10 mouse cellular contexts compared by ENCODE assay signal in the genomic region with DNA sequence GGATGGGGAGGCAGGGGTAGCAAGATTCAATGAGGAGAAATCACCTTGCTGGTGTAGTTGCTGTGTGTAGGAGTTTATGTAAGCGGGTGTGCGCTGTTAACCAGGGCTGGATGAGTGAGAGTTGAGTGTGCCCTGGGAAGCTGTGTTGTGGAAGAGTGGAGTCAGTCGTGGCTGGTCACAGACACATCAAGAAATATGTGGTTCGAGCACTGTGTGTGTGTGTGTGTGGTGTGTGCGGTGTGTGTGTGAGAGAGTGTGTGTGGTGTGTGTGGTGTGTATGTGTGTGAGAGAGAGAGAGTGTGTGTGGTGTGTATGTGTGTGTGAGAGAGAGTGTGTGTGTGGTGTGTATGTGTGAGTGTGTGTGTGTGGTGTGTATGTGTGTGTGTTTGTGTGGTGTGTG. TPM values are rescaled to one million over a fixed set of nuclear protein-coding genes. Genes with fewer than 3 reads are reported as not detected.
A peak's percentile ranks its signal among the peaks of the same experiment; 100 is the strongest.
DNase-seq lines count a peak whose midpoint lies in the region; ATAC-seq and TF ChIP-seq lines count a peak whose summit lies in the region.
"Had no signal": no experiment of that assay in that cellular context is flagged by ENCODE, and none has a peak within 500 bp of the region (broad histone marks: within the 10 kb centered on the region; RNA-seq: fewer than 3 reads in every experiment).

No protein-coding gene starts in this region.

- H3K9ac ChIP-seq in heart, embryonic 12.5 days: peak overlapping the region; percentile 42; the same call in 1 of the 2 replicates
- no peak overlapping the region for H3K9ac ChIP-seq in MEL (ENCODE audit: control insufficient read depth, low read depth, low read length, poor library complexity, severe bottlenecking)
- peak overlapping the region; percentile 19; the same call in 1 of the 2 replicates for H3K9ac ChIP-seq in forebrain, embryonic 16.5 days (replicated peaks; ENCODE audit: low read depth, low read length)
- no peak overlapping the region for H3K9ac ChIP-seq in liver, embryonic 13.5 days
- H3K9ac ChIP-seq: liver, embryonic 14.5 days had no signal

- 0 out of 2 replicates have a peak, but pooled peaks cover 4% of the 10 kb centered on the region for H3K36me3 ChIP-seq in heart, embryonic 12.5 days
- no peaks in the 10 kb centered on the region for H3K36me3 ChIP-seq in MEL (ENCODE audit: control insufficient read depth in 1 of 2, insufficient read depth in 2 of 2, low read length in 2 of 2)
- H3K36me3 ChIP-seq in forebrain, embryonic 16.5 days (ENCODE audit: control insufficient read depth, insufficient read depth): no peaks in the 10 kb centered on the region
- H3K36me3 ChIP-seq in liver, embryonic 13.5 days: no peaks in the 10 kb centered on the region

- DNase-seq in heart, adult 9 months (ENCODE audit: low spot score in 2 of 2): no peak
- no peak for DNase-seq in MEL (ENCODE audit: low read depth, low spot score)
- DNase-seq in liver, embryonic 13.5 days: no peak
- no peak for DNase-seq in thymus, postnatal 0 days (ENCODE audit: low spot score)
- no peak for DNase-seq in layer of hippocampus, postnatal 14 days (ENCODE audit: low spot score in 2 of 2)
- DNase-seq in frontal cortex, postnatal 10 days (ENCODE audit: low spot score in 2 of 2): no peak
- DNase-seq: cerebellum, adult 9-10 months had no signal

- no peak for TF ChIP-seq RAD21 in MEL (IDR thresholded peaks at IDR 0.05; ENCODE audit: low read depth, low read length)

- no peak for TF ChIP-seq CTCF in MEL (IDR thresholded peaks at IDR 0.05 in 2 of 3, conservative IDR thresholded peaks at IDR 0.05 in 1 of 3; ENCODE audit: control insufficient read depth in 1 of 3, insufficient read depth in 1 of 3, low read depth in 2 of 3, low read length in 3 of 3, poor library complexity in 1 of 3, severe bottlenecking in 1 of 3)

- WGBS in heart, embryonic 12.5 days: 57% methylated on average over 5 of the region's 5 CpGs
- WGBS in forebrain, embryonic 16.5 days: 67% methylated on average over 5 of the region's 5 CpGs
- 52% methylated on average over 5 of the region's 5 CpGs for WGBS in liver, embryonic 13.5 days (ENCODE audit: insufficient replicate concordance)

- no peaks in the 10 kb centered on the region for H3K9me3 ChIP-seq in heart, embryonic 12.5 days (replicated peaks)
- H3K9me3 ChIP-seq in MEL (replicated peaks; ENCODE audit: insufficient read depth, low read length): no peaks in the 10 kb centered on the region
- no peaks in the 10 kb centered on the region for H3K9me3 ChIP-seq in forebrain, embryonic 16.5 days (ENCODE audit: control insufficient read depth, low read length)
- H3K9me3 ChIP-seq in liver, embryonic 13.5 days (replicated peaks): no peaks in the 10 kb centered on the region

- H3K27me3 ChIP-seq in heart, embryonic 12.5 days (replicated peaks): peaks cover 47% of the 10 kb centered on the region
- peaks cover 4 to 6% of the 10 kb centered on the region in 2 experiments for H3K27me3 ChIP-seq in MEL (ENCODE audit: control insufficient read depth in 1 of 2, insufficient read depth in 2 of 2, low read length in 2 of 2)
- H3K27me3 ChIP-seq in forebrain, embryonic 16.5 days (replicated peaks; ENCODE audit: control insufficient read depth, insufficient read depth, low read length): peaks cover 9% of the 10 kb centered on the region
- peaks cover 70% of the 10 kb centered on the region for H3K27me3 ChIP-seq in liver, embryonic 13.5 days

- H3K4me2 ChIP-seq in heart, embryonic 12.5 days: peak overlapping the region; percentile 76
- peak overlapping the region; percentile 63 for H3K4me2 ChIP-seq in forebrain, embryonic 16.5 days (ENCODE audit: low read length)
- H3K4me2 ChIP-seq in liver, embryonic 13.5 days: peak overlapping the region; percentile 52

- no peak for TF ChIP-seq EP300 in MEL (IDR thresholded peaks at IDR 0.05; ENCODE audit: low read depth in 1 of 2, low read length in 2 of 2)

- peak overlapping the region; percentile 48 for H3K4me3 ChIP-seq in heart, embryonic 12.5 days
- no peak overlapping the region for H3K4me3 ChIP-seq in MEL (ENCODE audit: control insufficient read depth in 1 of 2, insufficient read depth in 1 of 2, low read depth in 2 of 2, low read length in 2 of 2)
- peak overlapping the region; percentile 45 for H3K4me3 ChIP-seq in forebrain, embryonic 16.5 days (replicated peaks; ENCODE audit: low read length)
- no peak overlapping the region for H3K4me3 ChIP-seq in liver, embryonic 13.5 days (replicated peaks)

- no peaks in the 10 kb centered on the region for H3K79me2 ChIP-seq in MEL (ENCODE audit: control insufficient read depth, insufficient read depth, low read length, poor library complexity)

- TF ChIP-seq POLR2A in MEL (IDR thresholded peaks at IDR 0.05; ENCODE audit: control insufficient read depth in 1 of 2, insufficient read depth in 1 of 2, low read depth in 1 of 2, low read length in 2 of 2, poor library complexity in 1 of 2): no peak

- ATAC-seq in heart, embryonic 12.5 days (ENCODE audit: insufficient number of reproducible peaks, low FRiP score): 0 out of 2 replicates have a peak, but pooled peaks have one; percentile 7
- no peak for ATAC-seq in forebrain, embryonic 16.5 days
- no peak for ATAC-seq in liver, embryonic 13.5 days (ENCODE audit: low read depth)

- H3K27ac ChIP-seq in heart, embryonic 12.5 days (ENCODE audit: poor library complexity, severe bottlenecking): peak overlapping the region; percentile 36
- H3K27ac ChIP-seq in MEL (ENCODE audit: control insufficient read depth, low read depth, low read length): no peak overlapping the region
- no peak overlapping the region for H3K27ac ChIP-seq in forebrain, embryonic 16.5 days (ENCODE audit: low read length)
- no peak overlapping the region for H3K27ac ChIP-seq in liver, embryonic 13.5 days
- H3K27ac ChIP-seq: liver, embryonic 14.5 days had no signal

- H3K4me1 ChIP-seq in heart, embryonic 12.5 days (replicated peaks): peaks cover 33% of the 10 kb centered on the region
- H3K4me1 ChIP-seq in MEL (ENCODE audit: control insufficient read depth in 1 of 2, insufficient read depth in 2 of 2, low read length in 2 of 2): no peaks in the 10 kb centered on the region
- peaks cover 11% of the 10 kb centered on the region; the same call in 1 of the 2 replicates for H3K4me1 ChIP-seq in forebrain, embryonic 16.5 days (replicated peaks; ENCODE audit: control insufficient read depth, insufficient read depth, low read length)
- H3K4me1 ChIP-seq in liver, embryonic 13.5 days (replicated peaks): peaks cover 7% of the 10 kb centered on the region

RNA-seq across cellular contexts. Expression of a gene that starts 1.8 kb away (rescaled TPM):
- 13.3 TPM in 2 replicates for polyA plus RNA-seq in heart, embryonic 12.5 days (2016; fragmentation: Nextera tagmentation; extraction: Ambion mirVana)
- 0.23 TPM in 1 of 2 replicates, not detected in the other for total RNA-seq in MEL (2012; rRNA removed)
- under 1 TPM in 1 of 2 experiments, not detected in 1; 0.74 TPM for polyA plus RNA-seq in MEL (2012; ENCODE audit: insufficient read depth in 1 of 2, insufficient read length in 2 of 2, low read depth in 1 of 2, low replicate concordance in 2 of 2, missing spikeins in 1 of 2)
- 8.2 and 12.8 TPM in 2 replicates for polyA plus RNA-seq in forebrain, embryonic 16.5 days (2015; fragmentation: Nextera tagmentation; extraction: Ambion mirVana)
- 1.4 and 1.5 TPM in 2 replicates for polyA plus RNA-seq in liver, embryonic 13.5 days (2015; fragmentation: Nextera tagmentation; extraction: Ambion mirVana)
- polyA plus RNA-seq in thymus, postnatal 0 days (2015; fragmentation: Nextera tagmentation; extraction: Ambion mirVana): 1.0 and 1.1 TPM in 2 replicates
- 1 to 10 TPM; 7.6 to 9.7 TPM for total RNA-seq in layer of hippocampus, postnatal 14 days (2021)

RNA-seq across cellular contexts. Expression of a gene that starts 12.5 kb away (rescaled TPM):
- polyA plus RNA-seq in heart, embryonic 12.5 days (2016; fragmentation: Nextera tagmentation; extraction: Ambion mirVana): 1.4 and 2.2 TPM in 2 replicates
- 3.3 and 4.9 TPM in 2 replicates for total RNA-seq in MEL (2012; rRNA removed)
- 1 to 10 TPM in 1 of 2 experiments, not detected in 1; 3.3 TPM for polyA plus RNA-seq in MEL (2012; ENCODE audit: insufficient read depth in 1 of 2, insufficient read length in 2 of 2, low read depth in 1 of 2, low replicate concordance in 2 of 2, missing spikeins in 1 of 2)
- 0.86 and 1.0 TPM in 2 replicates for polyA plus RNA-seq in forebrain, embryonic 16.5 days (2015; fragmentation: Nextera tagmentation; extraction: Ambion mirVana)
- 0.47 and 0.57 TPM in 2 replicates for polyA plus RNA-seq in liver, embryonic 13.5 days (2015; fragmentation: Nextera tagmentation; extraction: Ambion mirVana)
- polyA plus RNA-seq in thymus, postnatal 0 days (2015; fragmentation: Nextera tagmentation; extraction: Ambion mirVana): 4.0 and 4.8 TPM in 2 replicates
- 1 to 10 TPM; 4.6 to 4.8 TPM for total RNA-seq in layer of hippocampus, postnatal 14 days (2021)

RNA-seq across cellular contexts. Expression of a gene that starts 19.5 kb away (rescaled TPM):
- 64.3 and 67.5 TPM in 2 replicates for polyA plus RNA-seq in heart, embryonic 12.5 days (2016; fragmentation: Nextera tagmentation; extraction: Ambion mirVana)
- 182 and 207 TPM in 2 replicates for total RNA-seq in MEL (2012; rRNA removed)
- 100 to 1,000 TPM in 1 of 2 experiments, not detected in 1; 159 TPM for polyA plus RNA-seq in MEL (2012; ENCODE audit: insufficient read depth in 1 of 2, insufficient read length in 2 of 2, low read depth in 1 of 2, low replicate concordance in 2 of 2, missing spikeins in 1 of 2)
- 28.9 and 34.5 TPM in 2 replicates for polyA plus RNA-seq in forebrain, embryonic 16.5 days (2015; fragmentation: Nextera tagmentation; extraction: Ambion mirVana)
- polyA plus RNA-seq in liver, embryonic 13.5 days (2015; fragmentation: Nextera tagmentation; extraction: Ambion mirVana): 52.4 and 53.5 TPM in 2 replicates
- polyA plus RNA-seq in thymus, postnatal 0 days (2015; fragmentation: Nextera tagmentation; extraction: Ambion mirVana): 38.6 and 44.6 TPM in 2 replicates
- 10 to 100 TPM; 13.4 to 15.8 TPM for total RNA-seq in layer of hippocampus, postnatal 14 days (2021)

RNA-seq across cellular contexts. Expression of a gene that starts 28.6 kb away (rescaled TPM):
- not detected in 2 replicates for polyA plus RNA-seq in heart, embryonic 12.5 days (2016; fragmentation: Nextera tagmentation; extraction: Ambion mirVana)
- total RNA-seq in MEL (2012; rRNA removed): not detected in 2 replicates
- polyA plus RNA-seq in MEL (2012; ENCODE audit: insufficient read depth in 1 of 2, insufficient read length in 2 of 2, low read depth in 1 of 2, low replicate concordance in 2 of 2, missing spikeins in 1 of 2): not detected
- polyA plus RNA-seq in forebrain, embryonic 16.5 days (2015; fragmentation: Nextera tagmentation; extraction: Ambion mirVana): 0.35 TPM in 1 of 2 replicates, not detected in the other
- polyA plus RNA-seq in liver, embryonic 13.5 days (2015; fragmentation: Nextera tagmentation; extraction: Ambion mirVana): not detected in 2 replicates
- not detected in 2 replicates for polyA plus RNA-seq in thymus, postnatal 0 days (2015; fragmentation: Nextera tagmentation; extraction: Ambion mirVana)
- total RNA-seq in layer of hippocampus, postnatal 14 days (2021): under 1 TPM; 0.33 to 0.41 TPM
- polyA plus RNA-seq: liver, embryonic 14.5 days had no signal

RNA-seq across cellular contexts. Expression of a gene that starts 52.8 kb away (rescaled TPM):
- 20.7 and 21.5 TPM in 2 replicates for polyA plus RNA-seq in heart, embryonic 12.5 days (2016; fragmentation: Nextera tagmentation; extraction: Ambion mirVana)
- 124 and 130 TPM in 2 replicates for total RNA-seq in MEL (2012; rRNA removed)
- 100 to 1,000 TPM in 1 of 2 experiments, 10 to 100 TPM in 1; 63.5 to 149 TPM for polyA plus RNA-seq in MEL (2012; ENCODE audit: insufficient read depth in 1 of 2, insufficient read length in 2 of 2, low read depth in 1 of 2, low replicate concordance in 2 of 2, missing spikeins in 1 of 2)
- polyA plus RNA-seq in forebrain, embryonic 16.5 days (2015; fragmentation: Nextera tagmentation; extraction: Ambion mirVana): 21.7 and 24.7 TPM in 2 replicates
- polyA plus RNA-seq in liver, embryonic 13.5 days (2015; fragmentation: Nextera tagmentation; extraction: Ambion mirVana): 32.4 and 33.2 TPM in 2 replicates
- polyA plus RNA-seq in thymus, postnatal 0 days (2015; fragmentation: Nextera tagmentation; extraction: Ambion mirVana): 26.9 and 29.7 TPM in 2 replicates
- 10 to 100 TPM; 24.1 to 25.3 TPM for total RNA-seq in layer of hippocampus, postnatal 14 days (2021)

Comparison
In these comparisons a context has a peak if more than half of its experiments do, and no peak if none do; other contexts are left out.
1. H3K4me3 ChIP-seq: peak in heart, embryonic 12.5 days (single experiment) and forebrain, embryonic 16.5 days (single experiment); none in MEL (0 of 2) and liver, embryonic 13.5 days (single experiment).
2. H3K9ac ChIP-seq: peak in heart, embryonic 12.5 days (single experiment) and forebrain, embryonic 16.5 days (single experiment); none in MEL (single experiment) and liver, embryonic 13.5 days (single experiment).
3. Peak in every context shown above with its lines, with median percentiles within 50 percentile points of each other: H3K4me2 ChIP-seq.